In the genomic region with DNA sequence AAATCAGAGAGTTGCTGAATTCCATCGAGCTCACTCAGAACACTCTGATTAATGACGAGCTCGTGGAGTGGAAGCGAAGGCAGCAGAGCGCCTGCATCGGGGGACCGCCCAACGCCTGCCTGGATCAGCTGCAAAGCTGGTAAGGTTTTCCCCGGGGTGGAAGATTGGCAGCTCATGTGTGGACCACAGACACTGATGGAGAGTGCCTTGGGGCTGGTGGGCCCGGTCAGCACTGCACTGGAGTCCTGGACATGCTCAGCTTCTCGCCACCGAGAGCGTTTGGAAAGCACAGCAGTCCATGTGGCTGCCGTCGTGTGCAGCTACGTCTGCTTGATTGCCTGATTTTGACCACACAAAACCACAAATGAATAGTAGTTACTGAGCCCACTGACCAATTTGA, we compare ENCODE assay signal across 28 mouse cellular contexts. TPM values are rescaled to one million over a fixed set of nuclear protein-coding genes. Genes with fewer than 3 reads are reported as not detected.
DNase-seq lines count a peak whose midpoint lies in the region; ATAC-seq lines count a peak whose summit lies in the region.
"Had no signal": no experiment of that assay in that cellular context is flagged by ENCODE, and none has a peak within 500 bp of the region (broad histone marks: within the 10 kb centered on the region; RNA-seq: fewer than 3 reads in every experiment).

No protein-coding gene starts in this region.

- H3K4me1 ChIP-seq in heart, embryonic 10.5 days: peaks cover 15% of the 10 kb centered on the region
- H3K4me1 ChIP-seq in neural tube, embryonic 13.5 days (replicated peaks): no peaks in the 10 kb centered on the region; the same call in 1 of the 2 replicates
- no peaks in the 10 kb centered on the region for H3K4me1 ChIP-seq in neural tube, embryonic 15.5 days
- no peaks in the 10 kb centered on the region for H3K4me1 ChIP-seq in neural tube, embryonic 14.5 days (ENCODE audit: control insufficient read depth, insufficient read depth, low read length)
- H3K4me1 ChIP-seq in kidney, embryonic 14.5 days (ENCODE audit: control insufficient read depth, insufficient read depth, low read length): 0 out of 2 replicates have a peak, but pooled peaks cover 2% of the 10 kb centered on the region
- H3K4me1 ChIP-seq: embryonic facial prominence, embryonic 15.5 days; forebrain, embryonic 13.5 days; limb, embryonic 13.5 days; midbrain, embryonic 13.5 days had no signal

- no peaks in the 10 kb centered on the region for H3K9me3 ChIP-seq in heart, embryonic 10.5 days
- no peaks in the 10 kb centered on the region for H3K9me3 ChIP-seq in neural tube, embryonic 13.5 days
- no peaks in the 10 kb centered on the region for H3K9me3 ChIP-seq in neural tube, embryonic 15.5 days (replicated peaks)
- no peaks in the 10 kb centered on the region for H3K9me3 ChIP-seq in neural tube, embryonic 14.5 days (ENCODE audit: control insufficient read depth, low read length)
- no peaks in the 10 kb centered on the region for H3K9me3 ChIP-seq in kidney, embryonic 14.5 days (ENCODE audit: control insufficient read depth, low read length)
- H3K9me3 ChIP-seq: embryonic facial prominence, embryonic 15.5 days; forebrain, embryonic 13.5 days; G1E; heart, embryonic 15.5 days; limb, embryonic 13.5 days; megakaryocyte, embryonic 14.5 days; midbrain, embryonic 13.5 days; stomach, embryonic 15.5 days had no signal

- H3K27me3 ChIP-seq in heart, embryonic 10.5 days (ENCODE audit: insufficient read depth, poor library complexity, severe bottlenecking): no peaks in the 10 kb centered on the region
- H3K27me3 ChIP-seq in neural tube, embryonic 13.5 days: no peaks in the 10 kb centered on the region
- H3K27me3 ChIP-seq in neural tube, embryonic 15.5 days (replicated peaks): no peaks in the 10 kb centered on the region
- H3K27me3 ChIP-seq in neural tube, embryonic 14.5 days (ENCODE audit: control insufficient read depth, insufficient read depth, low read length): no peaks in the 10 kb centered on the region
- H3K27me3 ChIP-seq in kidney, embryonic 14.5 days (ENCODE audit: control insufficient read depth, insufficient read depth, low read length): no peaks in the 10 kb centered on the region
- H3K27me3 ChIP-seq: embryonic facial prominence, embryonic 15.5 days; forebrain, embryonic 13.5 days; heart, embryonic 15.5 days; limb, embryonic 13.5 days; megakaryocyte, embryonic 14.5 days; midbrain, embryonic 13.5 days; stomach, embryonic 15.5 days had no signal

- no peak overlapping the region for H3K27ac ChIP-seq in heart, embryonic 10.5 days
- no peak overlapping the region for H3K27ac ChIP-seq in neural tube, embryonic 13.5 days (replicated peaks)
- no peak overlapping the region for H3K27ac ChIP-seq in neural tube, embryonic 15.5 days (replicated peaks)
- H3K27ac ChIP-seq in neural tube, embryonic 14.5 days (ENCODE audit: low read depth, low read length): no peak overlapping the region
- H3K27ac ChIP-seq in kidney, embryonic 14.5 days (ENCODE audit: low read depth, low read length): no peak overlapping the region
- H3K27ac ChIP-seq: embryonic facial prominence, embryonic 15.5 days; forebrain, embryonic 13.5 days; heart, embryonic 15.5 days; left cerebral cortex, adult 2 months; limb, embryonic 13.5 days; midbrain, embryonic 13.5 days; stomach, embryonic 15.5 days had no signal

- DNase-seq in heart, adult 11 months: peak; percentile 79
- no peak for DNase-seq in heart, embryonic 10.5 days (ENCODE audit: low spot score)
- no peak for DNase-seq in lung, postnatal 14 days
- DNase-seq: adrenal gland, postnatal 10 days; cerebellum, adult 11 months; cerebellum, adult 9-10 months; cerebellum, postnatal 36 days; gastrocnemius, postnatal 10 days; kidney, adult 9 months; kidney, postnatal 14 days; layer of hippocampus, adult 9-11 months; lung, postnatal 4 days; right cerebral cortex, postnatal 25 days had no signal

- no peak overlapping the region for H3K4me2 ChIP-seq in neural tube, embryonic 13.5 days
- no peak overlapping the region for H3K4me2 ChIP-seq in neural tube, embryonic 15.5 days
- no peak overlapping the region for H3K4me2 ChIP-seq in neural tube, embryonic 14.5 days (ENCODE audit: low read depth, low read length)
- no peak overlapping the region for H3K4me2 ChIP-seq in kidney, embryonic 14.5 days (replicated peaks; ENCODE audit: low read depth, low read length)
- H3K4me2 ChIP-seq: embryonic facial prominence, embryonic 15.5 days; forebrain, embryonic 13.5 days; heart, embryonic 15.5 days; limb, embryonic 13.5 days; liver, embryonic 11.5 days; midbrain, embryonic 13.5 days; stomach, embryonic 15.5 days had no signal

- H3K36me3 ChIP-seq in heart, embryonic 10.5 days: peaks cover 18% of the 10 kb centered on the region; the same call in 1 of the 2 replicates
- H3K36me3 ChIP-seq in neural tube, embryonic 13.5 days: 0 out of 2 replicates have a peak, but pooled peaks cover 2% of the 10 kb centered on the region
- peaks cover 8% of the 10 kb centered on the region; the same call in 1 of the 2 replicates for H3K36me3 ChIP-seq in neural tube, embryonic 15.5 days
- no peaks in the 10 kb centered on the region for H3K36me3 ChIP-seq in neural tube, embryonic 14.5 days (ENCODE audit: control insufficient read depth, insufficient read depth, low read length)
- H3K36me3 ChIP-seq in kidney, embryonic 14.5 days (ENCODE audit: control insufficient read depth, insufficient read depth, low read length): peaks cover 2% of the 10 kb centered on the region; the same call in 1 of the 2 replicates

- ATAC-seq in neural tube, embryonic 13.5 days (ENCODE audit: low read depth): peak; percentile 29; the same call in 1 of the 2 replicates
- ATAC-seq in neural tube, embryonic 15.5 days (ENCODE audit: low FRiP score): no peak
- ATAC-seq in neural tube, embryonic 14.5 days (ENCODE audit: low read depth): peak; percentile 44; the same call in 1 of the 2 replicates
- ATAC-seq in kidney, embryonic 14.5 days (ENCODE audit: low FRiP score, low TSS enrichment): no peak
- ATAC-seq: forebrain, embryonic 13.5 days; intestine, postnatal 0 days; midbrain, embryonic 13.5 days had no signal

- 72% methylated on average over 16 of the region's 16 CpGs for WGBS in heart, embryonic 10.5 days
- WGBS in neural tube, embryonic 13.5 days: 54% methylated on average over 16 of the region's 16 CpGs
- WGBS in neural tube, embryonic 15.5 days: 58% methylated on average over 16 of the region's 16 CpGs
- 54% methylated on average over 16 of the region's 16 CpGs for WGBS in neural tube, embryonic 14.5 days
- WGBS in kidney, embryonic 14.5 days: 79% methylated on average over 16 of the region's 16 CpGs

- H3K9ac ChIP-seq in neural tube, embryonic 13.5 days: no peak overlapping the region
- H3K9ac ChIP-seq in neural tube, embryonic 15.5 days (replicated peaks): no peak overlapping the region
- H3K9ac ChIP-seq in neural tube, embryonic 14.5 days (replicated peaks; ENCODE audit: low read depth, low read length): no peak overlapping the region
- H3K9ac ChIP-seq in kidney, embryonic 14.5 days (ENCODE audit: low read depth, low read length): no peak overlapping the region
- H3K9ac ChIP-seq: embryonic facial prominence, embryonic 15.5 days; forebrain, embryonic 13.5 days; heart, embryonic 15.5 days; limb, embryonic 13.5 days; midbrain, embryonic 13.5 days; stomach, embryonic 15.5 days had no signal

- H3K4me3 ChIP-seq in heart, embryonic 10.5 days: no peak overlapping the region
- H3K4me3 ChIP-seq in neural tube, embryonic 13.5 days: no peak overlapping the region
- H3K4me3 ChIP-seq in neural tube, embryonic 15.5 days (replicated peaks): no peak overlapping the region
- H3K4me3 ChIP-seq in neural tube, embryonic 14.5 days (ENCODE audit: low read depth, low read length): no peak overlapping the region
- no peak overlapping the region for H3K4me3 ChIP-seq in kidney, embryonic 14.5 days (ENCODE audit: low read length)
- H3K4me3 ChIP-seq: embryonic facial prominence, embryonic 15.5 days; forebrain, embryonic 13.5 days; heart, embryonic 15.5 days; left cerebral cortex, adult 2 months; limb, embryonic 13.5 days; megakaryocyte, embryonic 14.5 days; midbrain, embryonic 13.5 days; stomach, embryonic 15.5 days had no signal

RNA-seq across cellular contexts. Expression of gene Stat1, which starts 18.1 kb away (rescaled TPM):
- 17.9 and 25.8 TPM in 2 replicates for polyA plus RNA-seq in heart, embryonic 10.5 days (2016; fragmentation: Nextera tagmentation; extraction: Ambion mirVana)
- 15.0 and 21.1 TPM in 2 replicates for polyA plus RNA-seq in neural tube, embryonic 13.5 days (2015; fragmentation: Nextera tagmentation; extraction: Ambion mirVana)
- 16.6 and 49.0 TPM in 2 replicates for polyA plus RNA-seq in neural tube, embryonic 15.5 days (2015; fragmentation: Nextera tagmentation; extraction: Ambion mirVana)
- polyA plus RNA-seq in neural tube, embryonic 14.5 days (2014; fragmentation: Nextera tagmentation; extraction: Ambion mirVana): 13.1 and 18.3 TPM in 2 replicates
- polyA plus RNA-seq in kidney, embryonic 14.5 days (2014; fragmentation: Nextera tagmentation; extraction: Ambion mirVana): 16.7 and 20.0 TPM in 2 replicates

Comparison
In these comparisons a context has a peak if more than half of its experiments do, and no peak if none do; other contexts are left out.
1. ATAC-seq: peak in neural tube, embryonic 13.5 days (single experiment) and neural tube, embryonic 14.5 days (single experiment); none in neural tube, embryonic 15.5 days (single experiment) and kidney, embryonic 14.5 days (single experiment).